Mouse (Mus musculus) MEL-GATA-1-ER (cell line): Measurements from ENCODE around the gene Myom3.

Experiments used
- DNase-seq: peaks from one replicate; pipeline ENCODE4 v3.0.0-alpha.2; 2012; ENCODE audit warnings: low read depth; ENCODE audit errors: extremely low read depth

The Myom3 gene

DNA sequence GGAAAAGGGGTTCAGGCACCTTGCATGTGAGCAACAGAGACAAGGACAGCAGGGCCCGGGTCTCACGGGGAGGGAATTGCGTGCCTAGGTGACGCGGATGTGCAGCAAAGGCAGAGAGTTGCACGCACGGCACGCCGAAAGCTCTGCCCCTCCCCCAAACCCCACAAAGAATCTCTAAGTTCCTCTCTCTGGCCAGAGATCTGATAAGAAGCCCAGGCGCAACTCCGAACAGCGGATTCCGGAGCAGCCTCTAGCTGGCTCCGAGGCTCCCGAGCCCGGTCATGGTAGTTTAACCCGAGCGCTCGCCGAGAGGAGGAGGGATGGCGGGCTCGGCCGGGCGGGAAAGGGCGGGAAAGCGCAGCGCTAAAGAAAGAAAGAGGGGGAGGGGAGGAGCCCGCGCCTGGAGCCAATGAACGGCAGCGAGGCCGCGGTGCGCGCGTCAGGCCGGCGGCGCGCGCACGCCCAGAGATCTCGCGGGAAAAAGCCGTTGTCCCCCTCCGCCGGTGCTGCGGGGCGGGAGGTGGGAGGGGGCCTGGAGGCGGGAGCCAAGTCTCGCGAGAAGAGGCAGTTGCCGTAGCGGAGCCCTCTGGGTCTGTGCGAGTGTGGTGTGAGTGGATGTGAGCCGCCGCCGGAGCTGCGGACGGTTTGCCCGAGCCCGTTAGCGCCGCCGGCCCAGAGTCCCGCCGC is 96.2 kb downstream of the Myom3 start, which contains the start of gene Srsf10:
Gene Srsf10 (plus strand): TSS at position 212 of the 687 bp plus-strand sequence.
- peak; percentile 87 for DNase-seq

GRCm38 (mm10) chr4:135856223-135857091 is 96.9 kb downstream of the Myom3 start:
- DNase-seq, result no peak

GRCm38 (mm10) chr4:135857597-135858186 is 98.2 kb downstream of the Myom3 start:
- no peak for DNase-seq
